Mouse (Mus musculus): Measurements from ENCODE around the gene Hspb2. TPM values are rescaled to one million over a fixed set of nuclear protein-coding genes. Genes with fewer than 3 reads are reported as not detected.

The Hspb2 gene
- polyA plus RNA-seq (2014; fragmentation: Nextera tagmentation; extraction: Ambion mirVana), result 8.4 and 8.6 TPM in 2 replicates

GRCm38 (mm10) chr9:50752054-50752602, at the start of gene Hspb2:
Hspb2 (minus strand) TSS chr9:50752354.
- no peak for DNase-seq (ENCODE audit: low spot score)
- H3K36me3 ChIP-seq (ENCODE audit: control insufficient read depth, insufficient read depth, low read length), result no peaks in the 10 kb centered on the region
- H3K9me3 ChIP-seq (ENCODE audit: control insufficient read depth, low read length), result no peaks in the 10 kb centered on the region
- ATAC-seq (ENCODE audit: insufficient read depth, low FRiP score, low TSS enrichment), result no peak
- WGBS, result 76% methylated on average over 14 of the region's 14 CpGs
- H3K4me2 ChIP-seq (ENCODE audit: low read depth), result no peak within 1 kb of the TSS
- H3K27me3 ChIP-seq (ENCODE audit: control insufficient read depth, insufficient read depth, low read length), result no peaks in the 10 kb centered on the region
- H3K4me3 ChIP-seq (ENCODE audit: low read depth, low read length), result no peak within 1 kb of the TSS
- no peak within 1 kb of the TSS for H3K9ac ChIP-seq (ENCODE audit: low read length)
- no peaks in the 10 kb centered on the region for H3K4me1 ChIP-seq (ENCODE audit: control insufficient read depth, insufficient read depth, low read length)
- no peak within 1 kb of the TSS for H3K27ac ChIP-seq (ENCODE audit: low read depth, low read length)

GRCm38 (mm10) chr9:50800985-50801384, 48.8 kb upstream of the Hspb2 start:
- WGBS, result 66% methylated on average over 2 of the region's 2 CpGs

GRCm38 (mm10) chr9:50798368-50798767, 46.2 kb upstream of the Hspb2 start:
- no peak overlapping the region for H3K27ac ChIP-seq (ENCODE audit: low read depth, low read length)
- H3K4me1 ChIP-seq (ENCODE audit: control insufficient read depth, insufficient read depth, low read length), result no peaks in the 10 kb centered on the region
- ATAC-seq (ENCODE audit: insufficient read depth, low FRiP score, low TSS enrichment) (no peak), DNase-seq (ENCODE audit: low spot score) (no peak)
- H3K9ac ChIP-seq (ENCODE audit: low read length), result no peak overlapping the region
- peaks cover 3% of the 10 kb centered on the region; the same call in 1 of the 2 replicates for H3K36me3 ChIP-seq (ENCODE audit: control insufficient read depth, insufficient read depth, low read length)
- no peak overlapping the region for H3K4me2 ChIP-seq (ENCODE audit: low read depth)
- no peaks in the 10 kb centered on the region for H3K27me3 ChIP-seq (ENCODE audit: control insufficient read depth, insufficient read depth, low read length)
- no peaks in the 10 kb centered on the region for H3K9me3 ChIP-seq (ENCODE audit: control insufficient read depth, low read length)
- WGBS, result 89% methylated on average over 5 of the region's 5 CpGs
- H3K4me3 ChIP-seq (ENCODE audit: low read depth, low read length), result no peak overlapping the region

More at GRCm38 (mm10) chr9:50800985-50801384, 48.8 kb upstream of the Hspb2 start:
- H3K4me2 ChIP-seq (ENCODE audit: low read depth), result no peak overlapping the region
- ATAC-seq (ENCODE audit: insufficient read depth, low FRiP score, low TSS enrichment) (no peak), DNase-seq (ENCODE audit: low spot score) (peak; percentile 27)
- H3K9me3 ChIP-seq (ENCODE audit: control insufficient read depth, low read length), result no peaks in the 10 kb centered on the region
- no peak overlapping the region for H3K4me3 ChIP-seq (ENCODE audit: low read depth, low read length)
- H3K36me3 ChIP-seq (ENCODE audit: control insufficient read depth, insufficient read depth, low read length), result no peaks in the 10 kb centered on the region
- no peaks in the 10 kb centered on the region for H3K27me3 ChIP-seq (ENCODE audit: control insufficient read depth, insufficient read depth, low read length)
- H3K27ac ChIP-seq (ENCODE audit: low read depth, low read length), result no peak overlapping the region
- no peaks in the 10 kb centered on the region for H3K4me1 ChIP-seq (ENCODE audit: control insufficient read depth, insufficient read depth, low read length)
- no peak overlapping the region for H3K9ac ChIP-seq (ENCODE audit: low read length)

- no peaks in the 10 kb centered on the region for H3K4me1 ChIP-seq (ENCODE audit: control insufficient read depth, insufficient read depth, low read length)
- no peak overlapping the region for H3K4me3 ChIP-seq (ENCODE audit: low read depth, low read length)
- H3K27me3 ChIP-seq (ENCODE audit: control insufficient read depth, insufficient read depth, low read length), result no peaks in the 10 kb centered on the region
- H3K36me3 ChIP-seq (ENCODE audit: control insufficient read depth, insufficient read depth, low read length), result peaks cover 3% of the 10 kb centered on the region; the same call in 1 of the 2 replicates
- ATAC-seq (ENCODE audit: insufficient read depth, low FRiP score, low TSS enrichment), result no peak
- no peak overlapping the region for H3K9ac ChIP-seq (ENCODE audit: low read length)
- no peak overlapping the region for H3K27ac ChIP-seq (ENCODE audit: low read depth, low read length)
- H3K4me2 ChIP-seq (ENCODE audit: low read depth), result no peak overlapping the region
- DNase-seq (ENCODE audit: low spot score), result no peak
- no peaks in the 10 kb centered on the region for H3K9me3 ChIP-seq (ENCODE audit: control insufficient read depth, low read length)
- WGBS, result 93% methylated on average over 7 of the region's 7 CpGs
Measured at GRCm38 (mm10) chr9:50797641-50798040, 45.5 kb upstream of the Hspb2 start.

- WGBS, result 89% methylated on average over 8 of the region's 8 CpGs
- H3K9me3 ChIP-seq (ENCODE audit: control insufficient read depth, low read length), result no peaks in the 10 kb centered on the region
- H3K36me3 ChIP-seq (ENCODE audit: control insufficient read depth, insufficient read depth, low read length), result peaks cover 5% of the 10 kb centered on the region
- H3K9ac ChIP-seq (ENCODE audit: low read length), result no peak overlapping the region
- H3K4me2 ChIP-seq (ENCODE audit: low read depth), result no peak overlapping the region
- no peak overlapping the region for H3K27ac ChIP-seq (ENCODE audit: low read depth, low read length)
- no peak for ATAC-seq (ENCODE audit: insufficient read depth, low FRiP score, low TSS enrichment)
- H3K4me3 ChIP-seq (ENCODE audit: low read depth, low read length), result no peak overlapping the region
- DNase-seq (ENCODE audit: low spot score), result no peak
- H3K27me3 ChIP-seq (ENCODE audit: control insufficient read depth, insufficient read depth, low read length), result no peaks in the 10 kb centered on the region
- no peaks in the 10 kb centered on the region for H3K4me1 ChIP-seq (ENCODE audit: control insufficient read depth, insufficient read depth, low read length)
Measured at GRCm38 (mm10) chr9:50796776-50797175, 44.6 kb upstream of the Hspb2 start.

GRCm38 (mm10) chr9:50795266-50795665, 43.1 kb upstream of the Hspb2 start:
- 92% methylated on average over 3 of the region's 3 CpGs for WGBS
- Histone ChIP-seq H3K4me3 (ENCODE audit: low read depth, low read length) (no peak overlapping the region), H3K4me2 (ENCODE audit: low read depth) (no peak overlapping the region), H3K27ac (ENCODE audit: low read depth, low read length) (no peak overlapping the region), H3K9me3 (ENCODE audit: control insufficient read depth, low read length) (no peaks in the 10 kb centered on the region), H3K36me3 (ENCODE audit: control insufficient read depth, insufficient read depth, low read length) (peaks cover 8% of the 10 kb centered on the region), H3K9ac (ENCODE audit: low read length) (no peak overlapping the region), H3K4me1 (ENCODE audit: control insufficient read depth, insufficient read depth, low read length) (no peaks in the 10 kb centered on the region), H3K27me3 (ENCODE audit: control insufficient read depth, insufficient read depth, low read length) (no peaks in the 10 kb centered on the region)
- ATAC-seq (ENCODE audit: insufficient read depth, low FRiP score, low TSS enrichment) (no peak), DNase-seq (ENCODE audit: low spot score) (no peak)

- no peak overlapping the region for H3K4me2 ChIP-seq (ENCODE audit: low read depth)
- H3K27ac ChIP-seq (ENCODE audit: low read depth, low read length), result no peak overlapping the region
- H3K4me3 ChIP-seq (ENCODE audit: low read depth, low read length), result no peak overlapping the region
- H3K36me3 ChIP-seq (ENCODE audit: control insufficient read depth, insufficient read depth, low read length), result peaks cover 8% of the 10 kb centered on the region; the same call in 1 of the 2 replicates
- ATAC-seq (ENCODE audit: insufficient read depth, low FRiP score, low TSS enrichment) (no peak), DNase-seq (ENCODE audit: low spot score) (peak; percentile 24)
- H3K4me1 ChIP-seq (ENCODE audit: control insufficient read depth, insufficient read depth, low read length), result no peaks in the 10 kb centered on the region
- no peaks in the 10 kb centered on the region for H3K9me3 ChIP-seq (ENCODE audit: control insufficient read depth, low read length)
- no peaks in the 10 kb centered on the region for H3K27me3 ChIP-seq (ENCODE audit: control insufficient read depth, insufficient read depth, low read length)
- 71% methylated on average over 2 of the region's 2 CpGs for WGBS
- H3K9ac ChIP-seq (ENCODE audit: low read length), result no peak overlapping the region
Measured at GRCm38 (mm10) chr9:50782155-50782554, 30.0 kb upstream of the Hspb2 start.

- H3K4me1 ChIP-seq (ENCODE audit: control insufficient read depth, insufficient read depth, low read length), result peaks cover 10% of the 10 kb centered on the region; the same call in 1 of the 2 replicates
- no peaks in the 10 kb centered on the region for H3K27me3 ChIP-seq (ENCODE audit: control insufficient read depth, insufficient read depth, low read length)
- H3K9ac ChIP-seq (ENCODE audit: low read length), result peak overlapping the region; percentile 85
- DNase-seq (ENCODE audit: low spot score) (no peak), ATAC-seq (ENCODE audit: insufficient read depth, low FRiP score, low TSS enrichment) (no peak)
- H3K9me3 ChIP-seq (ENCODE audit: control insufficient read depth, low read length), result no peaks in the 10 kb centered on the region
- peak overlapping the region; percentile 79 for H3K4me2 ChIP-seq (ENCODE audit: low read depth)
- H3K36me3 ChIP-seq (ENCODE audit: control insufficient read depth, insufficient read depth, low read length), result no peaks in the 10 kb centered on the region; the same call in 1 of the 2 replicates
- no peak overlapping the region for H3K27ac ChIP-seq (ENCODE audit: low read depth, low read length)
- H3K4me3 ChIP-seq (ENCODE audit: low read depth, low read length), result peak overlapping the region; percentile 89
- 61% methylated on average over 11 of the region's 11 CpGs for WGBS
Measured at GRCm38 (mm10) chr9:50776162-50776760, 24.1 kb upstream of the Hspb2 start.

GRCm38 (mm10) chr9:50775662-50776126, 23.5 kb upstream of the Hspb2 start:
- WGBS, result 0% methylated on average over 23 of the region's 30 CpGs
- peak overlapping the region; percentile 79 for H3K4me2 ChIP-seq (ENCODE audit: low read depth)
- H3K27ac ChIP-seq (ENCODE audit: low read depth, low read length), result peak overlapping the region; percentile 80
- H3K36me3 ChIP-seq (ENCODE audit: control insufficient read depth, insufficient read depth, low read length), result no peaks in the 10 kb centered on the region; the same call in 1 of the 2 replicates
- DNase-seq (ENCODE audit: low spot score) (peak; percentile 29), ATAC-seq (ENCODE audit: insufficient read depth, low FRiP score, low TSS enrichment) (peak; percentile 45; the same call in 1 of the 2 replicates)
- peak overlapping the region; percentile 85 for H3K9ac ChIP-seq (ENCODE audit: low read length)
- peaks cover 10% of the 10 kb centered on the region; the same call in 1 of the 2 replicates for H3K4me1 ChIP-seq (ENCODE audit: control insufficient read depth, insufficient read depth, low read length)
- H3K4me3 ChIP-seq (ENCODE audit: low read depth, low read length), result peak overlapping the region; percentile 89
- no peaks in the 10 kb centered on the region for H3K27me3 ChIP-seq (ENCODE audit: control insufficient read depth, insufficient read depth, low read length)
- no peaks in the 10 kb centered on the region for H3K9me3 ChIP-seq (ENCODE audit: control insufficient read depth, low read length)
